Mouse (Mus musculus) small intestine, adult 10 weeks (tissue): ENCODE measurements around the gene Gm14744. TPM values are rescaled to one million over a fixed set of nuclear protein-coding genes. Genes with fewer than 3 reads are reported as not detected.

Experiments
- polyA plus RNA-seq: library from polyadenylated mRNA; stranded (reverse); fragments of 350-450 nt; fragmentation: Illumina TruSeq; extraction: RNeasy Lipid Tissue Mini Kit (QIAGEN cat#74804); gene quantifications from one replicate; pipeline ENCODE4 v1.2.3, GENCODE M21; 2014; ENCODE audit warnings: low replicate concordance

Gm14744 gene
- polyA plus RNA-seq: not detected

GRCm38 (mm10) chrX:77864458-77864857, at the start of gene Gm14744:
TSS of gene Gm14744 (plus strand) at chrX:77864758.

GRCm38 (mm10) chrX:77853523-77853922, 11.0 kb upstream of the Gm14744 start, which contains the start of gene Pbsn:
TSS of gene Pbsn (minus strand) at chrX:77853623.

Other genes starting within 250 kb of the Gm14744 start
- gene Prkx, start 68.5 kb upstream of the Gm14744 start, polyA plus RNA-seq: 31.2 TPM
- gene Pbsn, start 11.1 kb upstream of the Gm14744 start, polyA plus RNA-seq: not detected
- gene 5430402E10Rik, start 60.3 kb downstream of the Gm14744 start, polyA plus RNA-seq: not detected
- gene Obp1a, start 226.6 kb downstream of the Gm14744 start, polyA plus RNA-seq: not detected